Mouse (Mus musculus): ENCODE results near the gene Reps1. TPM values are rescaled to one million over a fixed set of nuclear protein-coding genes. Genes with fewer than 3 reads are reported as not detected.
"Not testable (repeated sequence)": the region's sequence is repeated elsewhere in the genome, so short reads cannot be mapped to it uniquely, and the experiment has no call there.

Reps1 gene
- polyA plus RNA-seq, 1 experiment = 28.9 TPM

DNA sequence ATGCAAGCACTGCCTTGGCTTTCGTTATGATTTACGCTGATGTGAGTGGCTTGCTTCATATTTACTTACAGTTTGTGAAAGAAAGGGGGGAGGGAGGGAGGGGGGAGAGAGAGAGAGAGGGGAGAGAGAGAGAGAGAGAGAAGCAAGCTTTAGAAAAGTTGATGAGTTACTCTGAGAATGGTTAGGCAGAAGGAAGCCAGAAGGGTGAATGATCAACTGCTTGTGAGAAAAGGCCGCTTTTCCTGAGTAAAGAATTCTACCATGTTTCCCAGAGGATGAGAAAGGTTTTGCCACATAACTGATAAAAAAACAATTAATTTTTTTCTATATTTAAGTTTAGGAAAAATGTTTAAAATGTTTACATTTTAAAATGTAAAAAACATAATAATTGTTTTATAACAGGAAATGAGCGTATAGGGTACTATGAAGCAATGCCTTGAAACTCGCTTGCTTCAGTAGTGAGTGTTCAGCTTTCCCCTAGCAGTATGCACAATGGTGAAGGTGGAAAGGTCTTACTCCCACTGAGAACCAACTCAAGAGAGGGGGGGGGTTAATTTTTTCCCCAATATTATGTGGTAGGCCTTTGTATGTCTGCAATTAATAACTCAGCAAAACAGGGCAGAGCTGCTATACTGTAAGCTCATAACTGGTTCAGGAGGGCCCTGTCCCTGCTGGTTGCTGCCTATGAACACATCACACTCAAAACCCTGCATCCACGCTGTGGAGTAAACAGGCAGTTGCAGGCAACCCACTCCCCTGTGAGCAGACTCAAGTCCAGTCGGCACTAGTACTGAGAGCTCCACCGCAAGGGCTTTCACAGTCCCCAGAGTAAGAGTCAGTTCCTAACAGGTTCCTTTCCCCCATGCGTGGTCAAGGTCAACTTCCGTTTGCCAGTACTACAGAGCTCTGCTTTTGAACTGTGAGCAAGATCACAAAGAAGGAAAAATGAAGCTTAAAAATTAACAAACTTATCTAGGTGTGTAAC, 76.3 kb downstream of the Reps1 start:
- no peaks in the 10 kb centered on the region for H3K79me3 ChIP-seq (ENCODE audit: low read depth)
- H3K36me3 ChIP-seq (ENCODE audit: control insufficient read depth, insufficient read depth) = peaks cover 4% of the 10 kb centered on the region
- H3K27me3 ChIP-seq (ENCODE audit: control insufficient read depth, insufficient read depth, insufficient read length) = no peaks in the 10 kb centered on the region
- no peak overlapping the region for H3ac ChIP-seq (ENCODE audit: control insufficient read depth, insufficient read length, low read depth)
- no peak overlapping the region for H3K4me3 ChIP-seq (ENCODE audit: insufficient read depth, poor library complexity, severe bottlenecking)
- TF ChIP-seq USF1 (IDR thresholded peaks at IDR 0.05; ENCODE audit: low read depth) = no peak
- no peak for TF ChIP-seq MAX (IDR thresholded peaks at IDR 0.05)
- TF ChIP-seq FOSL1 (IDR thresholded peaks at IDR 0.05; ENCODE audit: insufficient read depth, low read length, poor library complexity, severe bottlenecking) = no peak
- no peak for TF ChIP-seq MYOD1 (IDR thresholded peaks at IDR 0.05; ENCODE audit: control insufficient read depth, insufficient read length, low read depth)
- no peak for TF ChIP-seq CEBPB (IDR thresholded peaks at IDR 0.05; ENCODE audit: low read depth)
- no peak for TF ChIP-seq MYOG (IDR thresholded peaks at IDR 0.05; ENCODE audit: control insufficient read depth, extremely low read depth, insufficient read length)
- no peak for TF ChIP-seq CTCF (IDR thresholded peaks at IDR 0.05; ENCODE audit: control insufficient read depth, insufficient read depth, insufficient read length)
- no peaks in the 10 kb centered on the region for H3K79me2 ChIP-seq (ENCODE audit: control insufficient read depth, insufficient read depth)

GRCm38 (mm10) chr10:18138853-18139503, 83.3 kb downstream of the Reps1 start:
- H3K79me2 ChIP-seq (ENCODE audit: control insufficient read depth, insufficient read depth); H3ac ChIP-seq (ENCODE audit: control insufficient read depth, insufficient read length, low read depth); H3K36me3 ChIP-seq (ENCODE audit: control insufficient read depth, insufficient read depth); H3K27me3 ChIP-seq (ENCODE audit: control insufficient read depth, insufficient read depth, insufficient read length); H3K4me3 ChIP-seq (ENCODE audit: insufficient read depth, poor library complexity, severe bottlenecking); H3K79me3 ChIP-seq (ENCODE audit: low read depth): not testable (repeated sequence)

DNA sequence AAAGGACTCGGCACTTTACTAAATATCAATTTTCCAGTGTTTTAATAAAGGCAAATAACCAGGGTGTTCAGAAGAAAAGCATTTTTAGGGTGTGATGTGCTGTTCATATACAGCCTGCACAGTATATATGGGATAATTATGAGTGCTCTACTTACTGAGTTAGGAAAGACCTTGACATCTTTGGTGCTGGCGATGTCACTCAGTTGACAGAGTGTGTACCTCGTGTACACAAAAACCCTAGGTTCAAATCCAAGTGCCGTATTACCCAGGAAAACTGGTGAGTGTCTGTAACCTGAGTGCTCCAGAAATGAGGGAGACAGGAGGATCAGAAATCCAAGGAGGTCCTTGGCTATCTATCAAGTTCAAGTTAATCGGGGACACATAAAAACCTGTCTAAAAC, 84.0 kb downstream of the Reps1 start:
- H3ac ChIP-seq (ENCODE audit: control insufficient read depth, insufficient read length, low read depth) = no peak overlapping the region
- no peaks in the 10 kb centered on the region for H3K27me3 ChIP-seq (ENCODE audit: control insufficient read depth, insufficient read depth, insufficient read length)
- H3K4me3 ChIP-seq (ENCODE audit: insufficient read depth, poor library complexity, severe bottlenecking) = no peak overlapping the region
- H3K79me3 ChIP-seq (ENCODE audit: low read depth) = no peaks in the 10 kb centered on the region
- no peaks in the 10 kb centered on the region for H3K36me3 ChIP-seq (ENCODE audit: control insufficient read depth, insufficient read depth)
- no peak for TF ChIP-seq FOSL1 (IDR thresholded peaks at IDR 0.05; ENCODE audit: insufficient read depth, low read length, poor library complexity, severe bottlenecking)
- no peak for TF ChIP-seq USF1 (IDR thresholded peaks at IDR 0.05; ENCODE audit: low read depth)
- no peaks in the 10 kb centered on the region for H3K79me2 ChIP-seq (ENCODE audit: control insufficient read depth, insufficient read depth)

DNA sequence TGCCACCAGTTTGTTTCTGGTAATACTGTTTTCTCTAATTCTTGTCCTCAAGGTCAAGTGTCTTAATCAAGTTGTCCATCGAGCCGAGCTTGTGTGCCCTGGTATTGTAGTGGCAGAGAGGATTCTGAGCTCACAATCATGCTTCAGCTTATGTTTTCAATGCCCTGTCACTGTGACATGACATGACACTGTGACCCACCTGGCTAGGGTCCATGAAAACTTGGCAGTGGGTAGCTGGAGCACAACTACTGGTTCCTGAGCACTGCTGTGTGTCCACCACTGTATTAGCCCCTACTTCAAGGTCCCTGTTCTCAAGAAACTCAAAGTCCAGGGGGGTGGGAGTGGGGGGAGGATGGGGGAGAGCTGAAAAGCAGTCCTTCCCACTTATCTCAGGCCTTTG, 85.7 kb downstream of the Reps1 start:
- no peaks in the 10 kb centered on the region for H3K79me2 ChIP-seq (ENCODE audit: control insufficient read depth, insufficient read depth)
- no peak for TF ChIP-seq CEBPB (IDR thresholded peaks at IDR 0.05; ENCODE audit: low read depth)
- no peak for TF ChIP-seq CTCF (IDR thresholded peaks at IDR 0.05; ENCODE audit: control insufficient read depth, insufficient read depth, insufficient read length)
- TF ChIP-seq USF1 (IDR thresholded peaks at IDR 0.05; ENCODE audit: low read depth) = no peak
- TF ChIP-seq MAX (IDR thresholded peaks at IDR 0.05) = no peak
- no peak for TF ChIP-seq MYOG (IDR thresholded peaks at IDR 0.05; ENCODE audit: control insufficient read depth, extremely low read depth, insufficient read length)
- TF ChIP-seq MYOD1 (IDR thresholded peaks at IDR 0.05; ENCODE audit: control insufficient read depth, insufficient read length, low read depth) = no peak
- TF ChIP-seq FOSL1 (IDR thresholded peaks at IDR 0.05; ENCODE audit: insufficient read depth, low read length, poor library complexity, severe bottlenecking) = no peak
- no peaks in the 10 kb centered on the region for H3K27me3 ChIP-seq (ENCODE audit: control insufficient read depth, insufficient read depth, insufficient read length)
- no peaks in the 10 kb centered on the region for H3K79me3 ChIP-seq (ENCODE audit: low read depth)
- H3ac ChIP-seq (ENCODE audit: control insufficient read depth, insufficient read length, low read depth) = no peak overlapping the region
- no peak overlapping the region for H3K4me3 ChIP-seq (ENCODE audit: insufficient read depth, poor library complexity, severe bottlenecking)
- H3K36me3 ChIP-seq (ENCODE audit: control insufficient read depth, insufficient read depth) = no peaks in the 10 kb centered on the region

GRCm38 (mm10) chr10:18142231-18142630, 86.6 kb downstream of the Reps1 start:
- no peak for TF ChIP-seq CTCF (IDR thresholded peaks at IDR 0.05; ENCODE audit: control insufficient read depth, insufficient read depth, insufficient read length)
- TF ChIP-seq USF1 (IDR thresholded peaks at IDR 0.05; ENCODE audit: low read depth) = no peak
- TF ChIP-seq CEBPB (IDR thresholded peaks at IDR 0.05; ENCODE audit: low read depth) = no peak
- no peak for TF ChIP-seq FOSL1 (IDR thresholded peaks at IDR 0.05; ENCODE audit: insufficient read depth, low read length, poor library complexity, severe bottlenecking)
- no peak for TF ChIP-seq MYOD1 (IDR thresholded peaks at IDR 0.05; ENCODE audit: control insufficient read depth, insufficient read length, low read depth)
- TF ChIP-seq MYOG (IDR thresholded peaks at IDR 0.05; ENCODE audit: control insufficient read depth, extremely low read depth, insufficient read length) = no peak
- no peak for TF ChIP-seq MAX (IDR thresholded peaks at IDR 0.05)
- Histone ChIP-seq H3K79me3 (ENCODE audit: low read depth) (no peaks in the 10 kb centered on the region), H3K27me3 (ENCODE audit: control insufficient read depth, insufficient read depth, insufficient read length) (no peaks in the 10 kb centered on the region), H3K79me2 (ENCODE audit: control insufficient read depth, insufficient read depth) (no peaks in the 10 kb centered on the region), H3ac (ENCODE audit: control insufficient read depth, insufficient read length, low read depth) (no peak overlapping the region), H3K4me3 (ENCODE audit: insufficient read depth, poor library complexity, severe bottlenecking) (no peak overlapping the region), H3K36me3 (ENCODE audit: control insufficient read depth, insufficient read depth) (no peaks in the 10 kb centered on the region)

- no peaks in the 10 kb centered on the region for H3K79me3 ChIP-seq (ENCODE audit: low read depth)
- no peak overlapping the region for H3ac ChIP-seq (ENCODE audit: control insufficient read depth, insufficient read length, low read depth)
- H3K79me2 ChIP-seq (ENCODE audit: control insufficient read depth, insufficient read depth) = no peaks in the 10 kb centered on the region
- TF ChIP-seq CTCF (IDR thresholded peaks at IDR 0.05; ENCODE audit: control insufficient read depth, insufficient read depth, insufficient read length) (no peak), USF1 (IDR thresholded peaks at IDR 0.05; ENCODE audit: low read depth) (no peak), MAX (IDR thresholded peaks at IDR 0.05) (no peak), FOSL1 (IDR thresholded peaks at IDR 0.05; ENCODE audit: insufficient read depth, low read length, poor library complexity, severe bottlenecking) (no peak), MYOG (IDR thresholded peaks at IDR 0.05; ENCODE audit: control insufficient read depth, extremely low read depth, insufficient read length) (no peak), CEBPB (IDR thresholded peaks at IDR 0.05; ENCODE audit: low read depth) (no peak), MYOD1 (IDR thresholded peaks at IDR 0.05; ENCODE audit: control insufficient read depth, insufficient read length, low read depth) (no peak)
- H3K36me3 ChIP-seq (ENCODE audit: control insufficient read depth, insufficient read depth) = no peaks in the 10 kb centered on the region
- no peak overlapping the region for H3K4me3 ChIP-seq (ENCODE audit: insufficient read depth, poor library complexity, severe bottlenecking)
- no peaks in the 10 kb centered on the region for H3K27me3 ChIP-seq (ENCODE audit: control insufficient read depth, insufficient read depth, insufficient read length)
Measured at GRCm38 (mm10) chr10:18147224-18147623, 91.6 kb downstream of the Reps1 start.

All from C2C12 (cell line).